Mouse (Mus musculus) liver, adult 2 months (tissue): ENCODE measurements around the gene Slc39a11.

Source experiments
- CTCF ChIP-seq: fragments of 200-500 bp; IDR thresholded peaks from 2 replicates; pipeline ENCODE4 v1.5.1; 2011; ENCODE audit warnings: low read depth, low read length, control low read depth
- POLR2A ChIP-seq: fragments of 200-500 bp; IDR thresholded peaks from 2 replicates; pipeline ENCODE4 v1.6.1; 2011; ENCODE audit warnings: low read length, control low read depth; ENCODE audit not compliant: insufficient read depth; ENCODE audit errors: extremely low read depth

DNA sequence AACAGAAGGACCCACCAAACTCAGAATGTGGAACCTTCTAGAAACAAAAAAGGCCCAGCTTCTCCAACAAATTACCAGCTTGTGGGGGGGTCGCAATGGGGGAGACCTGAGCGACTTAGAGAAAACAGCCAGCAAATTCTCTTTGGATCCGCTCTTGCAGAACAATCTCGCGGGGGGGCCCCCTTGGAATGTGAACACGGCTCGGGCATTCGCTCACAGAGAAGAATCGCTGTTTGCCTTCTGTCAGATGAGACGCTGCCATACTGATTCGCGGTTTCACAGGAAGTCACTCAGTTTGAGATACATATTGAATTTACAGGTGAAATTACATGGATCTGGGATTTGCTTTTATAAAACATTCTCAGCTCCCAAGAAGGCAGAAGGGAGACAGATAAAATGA is 91.4 kb downstream of the Slc39a11 start:
- TF ChIP-seq CTCF, result no peak
- no peak for TF ChIP-seq POLR2A
